Mouse (Mus musculus) liver, embryonic 14.5 days (tissue): ENCODE measurements at regions not wholly inside any gene's neighbourhood (a gene's known extent, or its start where the extent isn't known, plus 50 kb on each side); places are given as distances from the start of the nearest gene placed in this dataset.

Experiments
- ATAC-seq: fragments of 200-750 bp; cut with Nextera tagmentation; 2 replicates; pipeline ENCODE4 v1.8.0; 2017; ENCODE audit warnings: moderate number of reproducible peaks, mild to moderate bottlenecking, moderate library complexity; ENCODE audit not compliant: insufficient read depth
- DNase-seq, 3 experiments: peaks; one replicate each; pipeline ENCODE4 v3.0.0-alpha.2; 2012 to 2013; ENCODE audit warnings: low read depth in 3 of 3, low spot score in 3 of 3
- H3K27ac ChIP-seq: fragments of 300-500 bp; sonication (generic); 2 replicates; pipeline ENCODE4 v1.5.1; 2014; ENCODE audit warnings: moderate library complexity, mild to moderate bottlenecking, control low read depth, inconsistent platforms
- H3K27me3 ChIP-seq: fragments of 300-500 bp; sonication (generic); 2 replicates; pipeline ENCODE4 v1.6.1; 2014; ENCODE audit warnings: mild to moderate bottlenecking, low read length, moderate library complexity; ENCODE audit not compliant: control insufficient read depth, insufficient read depth
- H3K36me3 ChIP-seq: fragments of 300-500 bp; sonication (generic); replicated peaks from 2 replicates; pipeline ENCODE4 v1.6.1; 2014; ENCODE audit warnings: low read depth; ENCODE audit not compliant: control insufficient read depth, insufficient read depth
- H3K4me1 ChIP-seq, 2 experiments: fragments of 200-500 bp in 1 of 2; fragments of 300-500 bp in 1 of 2; sonication (generic) in 1 of 2; replicated peaks; 2 replicates each; pipeline ENCODE4 v1.6.1; 2012 to 2014; ENCODE audit warnings: antibody characterized with exemption in 1 of 2, inconsistent platforms in 1 of 2, low read length in 1 of 2; ENCODE audit not compliant: control insufficient read depth in 2 of 2, insufficient read depth in 2 of 2
- H3K4me2 ChIP-seq: fragments of 300-500 bp; sonication (generic); 2 replicates; pipeline ENCODE4 v1.6.1; 2014; ENCODE audit warnings: low read depth, mild to moderate bottlenecking, control low read depth, moderate library complexity
- H3K4me3 ChIP-seq, 2 experiments: fragments of 200-500 bp in 1 of 2; fragments of 300-500 bp in 1 of 2; sonication (generic) in 1 of 2; 2 replicates each; pipeline ENCODE4 v1.5.1; 2012 to 2014; ENCODE audit warnings: low read depth in 2 of 2, low read length in 2 of 2, mild to moderate bottlenecking in 2 of 2, control low read depth in 1 of 2, inconsistent platforms in 1 of 2, moderate library complexity in 1 of 2; ENCODE audit not compliant: insufficient read depth in 1 of 2
- H3K9ac ChIP-seq: fragments of 300-500 bp; sonication (generic); replicated peaks from 2 replicates; pipeline ENCODE4 v1.6.1; 2014; ENCODE audit warnings: mild to moderate bottlenecking, control low read depth, moderate library complexity
- H3K9me3 ChIP-seq: fragments of 300-500 bp; sonication (generic); 2 replicates; pipeline ENCODE4 v1.6.1; 2016; ENCODE audit warnings: low read length, mixed read lengths; ENCODE audit not compliant: control insufficient read depth
- CTCF ChIP-seq: IDR thresholded peaks from 2 replicates; pipeline ENCODE4 v1.5.1; 2016; ENCODE audit warnings: antibody characterized with exemption, low read depth, control low read depth
- EP300 ChIP-seq: IDR thresholded peaks from 2 replicates; pipeline ENCODE4 v1.6.1; 2016; ENCODE audit warnings: antibody characterized with exemption, low read depth
- WGBS: fragments of 180-500 bp; shearing (Covaris S2); extraction: QIAGEN DNeasy Blood & Tissue Kit; methylation state at CpG from one replicate; pipeline ENCODE4 v1.1.7; 2014; ENCODE audit not compliant: insufficient replicate concordance; 5-methylcytosine and 5-hydroxymethylcytosine counted together

DNA sequence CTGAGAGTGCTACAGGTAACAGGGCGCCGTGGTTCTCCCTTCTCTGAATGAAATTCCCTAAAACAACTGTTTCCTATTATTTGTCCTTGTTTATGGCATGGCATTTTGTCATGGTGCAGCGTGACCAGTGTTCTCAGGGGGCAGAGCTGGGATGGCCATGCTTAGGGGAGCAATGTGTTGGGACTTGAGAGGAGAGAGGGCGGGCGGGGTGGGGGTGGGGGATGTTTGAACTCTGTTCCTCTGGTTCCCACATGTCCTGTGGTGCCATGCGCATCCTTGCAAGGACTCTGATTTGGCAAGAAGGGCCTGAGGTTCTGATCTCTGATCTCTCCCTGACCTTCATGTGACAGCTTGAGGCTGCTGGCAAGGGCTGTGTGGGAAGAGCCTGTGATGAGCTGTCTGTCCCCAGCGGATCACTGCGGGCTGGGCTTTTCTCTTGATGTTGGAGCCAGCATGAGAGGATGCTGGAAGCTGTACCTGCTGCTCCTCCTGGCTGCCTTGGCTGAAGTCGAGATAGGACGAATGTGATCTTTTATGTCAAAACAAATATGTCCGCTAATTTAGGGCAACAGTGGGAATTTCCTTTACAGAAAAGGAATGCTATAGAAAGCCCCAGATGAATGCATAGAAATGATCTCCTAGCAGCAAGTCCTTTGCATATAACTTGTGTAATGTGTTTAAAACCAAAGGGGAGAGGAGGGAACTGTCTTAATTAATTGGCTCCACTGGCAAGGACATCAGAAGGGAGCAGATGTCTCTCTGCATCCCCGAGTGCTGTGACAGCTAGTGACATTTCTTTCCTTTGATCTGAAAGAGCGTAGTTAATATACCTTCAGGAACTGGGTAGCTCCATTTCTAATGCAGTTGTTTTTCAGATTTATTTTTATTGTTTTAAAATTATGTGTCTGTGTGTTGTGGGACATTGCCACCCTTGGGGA is 255.2 kb upstream of the Pde3a start:
- no peak overlapping the region for H3K4me3 ChIP-seq
- no peaks in the 10 kb centered on the region for H3K4me1 ChIP-seq
- H3K36me3 ChIP-seq: no peaks in the 10 kb centered on the region
- DNase-seq (no peak), ATAC-seq (no peak)
- 68% methylated on average over 13 of the region's 13 CpGs for WGBS
- TF ChIP-seq EP300 (no peak), CTCF (no peak)
- no peak overlapping the region for H3K4me2 ChIP-seq
- no peaks in the 10 kb centered on the region for H3K27me3 ChIP-seq
- H3K9ac ChIP-seq: no peak overlapping the region
- no peaks in the 10 kb centered on the region for H3K9me3 ChIP-seq
- H3K27ac ChIP-seq: no peak overlapping the region

DNA sequence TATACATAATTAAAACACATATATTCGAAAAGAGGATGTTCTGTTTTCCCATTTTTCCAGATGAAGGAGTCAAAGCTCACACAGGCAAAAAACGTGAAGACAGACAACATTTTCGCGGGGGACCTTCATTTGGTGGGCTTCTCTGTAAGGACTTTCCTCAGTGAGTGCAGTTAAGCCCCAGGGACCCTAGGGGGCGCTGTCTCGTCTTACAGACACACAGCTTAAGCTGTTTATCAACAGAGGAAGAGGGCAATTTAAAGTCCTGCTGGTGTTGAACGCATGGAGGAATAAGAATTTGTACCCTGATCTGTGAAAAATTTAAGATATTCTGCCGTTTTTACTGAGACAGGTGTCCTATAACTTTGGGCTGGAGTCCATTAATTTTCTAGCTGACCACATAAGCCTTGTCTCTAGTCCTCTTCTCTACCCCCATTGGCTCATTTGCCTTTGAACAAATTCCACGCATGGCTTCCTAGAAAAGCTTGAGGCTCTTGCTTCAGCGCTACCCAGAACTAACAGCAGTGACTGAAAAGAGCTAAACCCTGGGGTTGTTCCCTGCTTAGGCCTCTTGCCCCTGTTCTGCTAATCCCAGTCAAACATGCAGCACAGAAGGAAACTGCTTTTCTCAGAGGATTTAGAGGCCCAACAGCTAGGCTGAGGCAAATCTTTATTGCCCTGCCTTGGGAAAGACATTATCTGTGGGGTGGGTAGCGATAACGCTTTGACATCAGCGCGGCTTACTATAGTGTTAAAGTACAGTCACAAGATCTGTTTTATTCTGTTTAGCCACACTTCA is 253.5 kb upstream of the Pde3a start:
- Histone ChIP-seq H3K9ac (no peak overlapping the region), H3K9me3 (no peaks in the 10 kb centered on the region; the same call in 1 of the 2 replicates), H3K4me2 (no peak overlapping the region), H3K4me1 (no peaks in the 10 kb centered on the region), H3K4me3 (no peak overlapping the region), H3K36me3 (no peaks in the 10 kb centered on the region), H3K27me3 (no peaks in the 10 kb centered on the region), H3K27ac (no peak overlapping the region)
- TF ChIP-seq CTCF: peak; percentile 22; the same call in 1 of the 2 replicates
- TF ChIP-seq EP300: no peak
- 58% methylated on average over 14 of the region's 14 CpGs for WGBS
- DNase-seq (no peak), ATAC-seq (no peak)

- no peak overlapping the region for H3K4me3 ChIP-seq
- H3K36me3 ChIP-seq: no peaks in the 10 kb centered on the region
- no peaks in the 10 kb centered on the region for H3K27me3 ChIP-seq
- TF ChIP-seq EP300 (no peak), CTCF (no peak)
- no peaks in the 10 kb centered on the region for H3K4me1 ChIP-seq
- H3K9me3 ChIP-seq: no peaks in the 10 kb centered on the region; the same call in 1 of the 2 replicates
- WGBS: 61% methylated on average over 7 of the region's 7 CpGs
- H3K4me2 ChIP-seq: no peak overlapping the region
- no peak overlapping the region for H3K27ac ChIP-seq
- no peak overlapping the region for H3K9ac ChIP-seq
- DNase-seq: no peak
- no peak for ATAC-seq
These were observed 251.0 kb upstream of the Pde3a start for GRCm38 (mm10) chr6:140998069-140998468.

DNA sequence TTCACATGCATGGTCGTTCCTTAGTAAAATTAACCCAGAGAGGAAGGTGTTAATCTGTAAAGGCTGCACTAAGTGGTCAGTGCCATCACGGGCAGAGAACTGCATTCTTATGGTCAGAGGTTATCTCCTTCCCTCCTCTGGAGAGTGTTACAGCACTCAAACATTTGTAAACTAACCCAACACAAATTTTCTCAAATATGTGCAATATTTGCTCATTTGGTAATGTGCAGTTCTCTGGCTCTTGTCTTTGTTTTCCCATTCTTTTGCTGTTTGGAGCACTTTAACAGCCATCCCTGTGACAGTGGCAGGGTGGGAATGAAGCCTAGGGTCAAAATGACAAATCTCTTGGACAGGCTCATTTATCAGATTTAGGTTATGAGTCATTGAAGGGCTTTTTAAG is 248.5 kb upstream of the Pde3a start:
- WGBS: 26% methylated on average over 2 of the region's 2 CpGs
- no peaks in the 10 kb centered on the region; the same call in 1 of the 2 replicates for H3K9me3 ChIP-seq
- H3K27me3 ChIP-seq: no peaks in the 10 kb centered on the region
- H3K4me2 ChIP-seq: no peak overlapping the region
- DNase-seq (no peak), ATAC-seq (no peak)
- H3K4me1 ChIP-seq: no peaks in the 10 kb centered on the region
- no peak for TF ChIP-seq CTCF
- no peak for TF ChIP-seq EP300
- H3K9ac ChIP-seq: no peak overlapping the region
- H3K27ac ChIP-seq: no peak overlapping the region
- no peaks in the 10 kb centered on the region for H3K36me3 ChIP-seq
- H3K4me3 ChIP-seq: no peak overlapping the region

DNA sequence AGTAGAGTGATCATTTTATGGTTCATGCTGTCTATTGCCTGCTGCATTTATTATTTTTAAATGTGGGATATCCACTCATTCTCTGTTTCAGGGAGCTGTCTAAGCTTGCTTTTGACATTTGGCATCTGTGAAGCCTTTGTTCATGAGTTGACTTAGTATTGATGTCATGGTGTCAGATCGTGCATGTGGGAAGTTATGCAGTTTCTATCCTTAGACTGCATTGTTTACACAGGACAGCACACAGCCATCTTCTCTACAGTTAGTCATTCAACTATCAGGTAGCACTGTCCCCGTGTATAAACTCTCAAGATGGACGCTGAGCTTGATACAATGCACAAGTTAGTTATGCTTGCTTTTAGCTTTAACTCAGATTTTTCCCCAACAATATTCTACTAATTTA is 247.8 kb upstream of the Pde3a start:
- Histone ChIP-seq H3K9me3 (no peaks in the 10 kb centered on the region; the same call in 1 of the 2 replicates), H3K4me3 (no peak overlapping the region), H3K9ac (no peak overlapping the region), H3K27me3 (no peaks in the 10 kb centered on the region), H3K27ac (no peak overlapping the region), H3K4me1 (no peaks in the 10 kb centered on the region), H3K36me3 (no peaks in the 10 kb centered on the region), H3K4me2 (no peak overlapping the region)
- TF ChIP-seq CTCF: no peak
- no peak for TF ChIP-seq EP300
- ATAC-seq (no peak), DNase-seq (no peak)
- WGBS: 51% methylated on average over 3 of the region's 3 CpGs
